Mouse (Mus musculus) kidney, postnatal 0 days (tissue): ENCODE measurements at regions not wholly inside any gene's neighbourhood (a gene's known extent, or its start where the extent isn't known, plus 50 kb on each side); places are given as distances from the start of the nearest gene placed in this dataset.

Experiments
- ATAC-seq: fragments of 200-750 bp; cut with Nextera tagmentation; replicated peaks from 2 replicates; pipeline ENCODE4 v1.8.0; 2017; ENCODE audit warnings: low read depth, moderate number of reproducible peaks, moderate TSS enrichment, moderate library complexity; ENCODE audit not compliant: low FRiP score
- DNase-seq: peaks from one replicate; pipeline ENCODE4 v3.0.0-alpha.2; 2016; ENCODE audit warnings: low spot score
- H3K27ac ChIP-seq: fragments of 300-500 bp; sonication (generic); 2 replicates; pipeline ENCODE4 v1.5.1; 2014; ENCODE audit warnings: mild to moderate bottlenecking
- H3K27me3 ChIP-seq: fragments of 300-500 bp; sonication (generic); 2 replicates; pipeline ENCODE4 v1.6.1; 2014; ENCODE audit warnings: low read length, mixed read lengths; ENCODE audit not compliant: insufficient read depth
- H3K36me3 ChIP-seq: fragments of 300-500 bp; sonication (generic); 2 replicates; pipeline ENCODE4 v1.6.1; 2014; ENCODE audit warnings: low read length, mixed read lengths; ENCODE audit not compliant: insufficient read depth
- H3K4me1 ChIP-seq: fragments of 300-500 bp; sonication (generic); replicated peaks from 2 replicates; pipeline ENCODE4 v1.6.1; 2014; ENCODE audit warnings: antibody characterized with exemption, low read length, mixed read lengths; ENCODE audit not compliant: insufficient read depth
- H3K4me2 ChIP-seq: fragments of 300-500 bp; sonication (generic); 2 replicates; pipeline ENCODE4 v1.6.1; 2014; ENCODE audit warnings: mild to moderate bottlenecking, low read length, moderate library complexity, mixed read lengths
- H3K4me3 ChIP-seq: fragments of 300-500 bp; sonication (generic); replicated peaks from 2 replicates; pipeline ENCODE4 v1.5.1; 2014; ENCODE audit warnings: low read depth, low read length
- H3K9ac ChIP-seq: fragments of 300-500 bp; sonication (generic); 2 replicates; pipeline ENCODE4 v1.6.1; 2014; ENCODE audit warnings: low read depth, low read length
- H3K9me3 ChIP-seq: fragments of 300-500 bp; sonication (generic); replicated peaks from 2 replicates; pipeline ENCODE4 v1.6.1; 2016; ENCODE audit warnings: low read length, inconsistent platforms, mixed read lengths
- CTCF ChIP-seq: IDR thresholded peaks from 2 replicates; pipeline ENCODE4 v1.5.1; 2016; ENCODE audit warnings: antibody characterized with exemption, low read depth, mild to moderate bottlenecking, moderate library complexity
- WGBS: fragments of 180-500 bp; shearing (Covaris S2); extraction: QIAGEN DNeasy Blood & Tissue Kit; methylation state at CpG from one replicate; pipeline ENCODE4 v1.1.7; 2014; 5-methylcytosine and 5-hydroxymethylcytosine counted together

DNA sequence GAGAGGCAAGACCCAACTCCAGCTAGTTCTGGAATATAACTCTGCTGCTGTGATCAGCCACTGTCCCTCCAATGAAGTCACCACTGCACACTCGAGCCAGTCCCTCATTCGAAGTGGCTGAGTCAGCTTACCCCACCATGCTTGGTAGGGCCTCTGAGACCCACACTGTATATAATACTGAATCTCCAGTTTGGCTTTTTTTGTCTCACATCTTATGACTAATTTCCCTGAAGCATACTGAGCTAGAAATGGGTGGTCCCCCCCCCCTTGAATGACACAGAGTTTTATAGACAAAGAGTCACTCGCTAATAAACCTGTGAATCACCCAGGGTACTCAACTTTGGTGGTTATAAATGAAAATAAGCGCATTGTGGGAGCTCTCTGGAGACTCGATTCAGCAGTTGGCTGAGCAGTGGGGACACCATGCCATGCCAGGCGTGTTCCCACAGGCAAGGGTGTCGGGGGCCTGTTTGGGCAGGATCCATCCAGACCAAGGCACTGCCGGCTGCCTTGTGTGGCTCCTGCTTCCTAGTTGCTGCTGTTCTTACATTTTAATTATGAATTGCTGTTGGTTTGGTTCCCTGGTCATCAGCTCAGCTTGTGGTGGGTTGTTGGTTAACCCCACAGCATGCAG lies 131.2 kb downstream of the Irx5 start:
- no peaks in the 10 kb centered on the region for H3K27me3 ChIP-seq
- H3K27ac ChIP-seq, result no peak overlapping the region
- no peaks in the 10 kb centered on the region for H3K36me3 ChIP-seq
- no peak overlapping the region for H3K4me2 ChIP-seq
- H3K4me3 ChIP-seq, result no peak overlapping the region
- H3K4me1 ChIP-seq, result no peaks in the 10 kb centered on the region
- no peak overlapping the region for H3K9ac ChIP-seq
- WGBS, result 80% methylated on average over 8 of the region's 8 CpGs
- TF ChIP-seq CTCF, result no peak
- no peaks in the 10 kb centered on the region for H3K9me3 ChIP-seq
- ATAC-seq (no peak), DNase-seq (no peak)

GRCm38 (mm10) chr8:92491533-92491932 lies 134.1 kb downstream of the Irx5 start:
- ATAC-seq, result no peak
- WGBS, result 68% methylated on average over 5 of the region's 5 CpGs

GRCm38 (mm10) chr8:92493403-92493802 lies 136.0 kb downstream of the Irx5 start:
- no peak overlapping the region for H3K4me2 ChIP-seq
- no peak overlapping the region for H3K4me3 ChIP-seq
- TF ChIP-seq CTCF, result peak; percentile 40; the same call in 1 of the 2 replicates
- peak; percentile 37 for DNase-seq
- H3K36me3 ChIP-seq, result no peaks in the 10 kb centered on the region
- H3K9ac ChIP-seq, result no peak overlapping the region
- ATAC-seq, result no peak
- WGBS, result 61% methylated on average over 4 of the region's 4 CpGs
- no peak overlapping the region for H3K27ac ChIP-seq
- no peaks in the 10 kb centered on the region for H3K9me3 ChIP-seq
- no peaks in the 10 kb centered on the region for H3K27me3 ChIP-seq
- H3K4me1 ChIP-seq, result no peaks in the 10 kb centered on the region

More at GRCm38 (mm10) chr8:92491533-92491932, 134.1 kb downstream of the Irx5 start:
- Histone ChIP-seq H3K9me3 (no peaks in the 10 kb centered on the region), H3K4me3 (no peak overlapping the region), H3K27me3 (no peaks in the 10 kb centered on the region), H3K4me2 (no peak overlapping the region), H3K9ac (no peak overlapping the region), H3K27ac (no peak overlapping the region), H3K36me3 (no peaks in the 10 kb centered on the region), H3K4me1 (no peaks in the 10 kb centered on the region)
- no peak for DNase-seq
- peak; percentile 55 for TF ChIP-seq CTCF

GRCm38 (mm10) chr8:92505552-92506281 lies 148.3 kb downstream of the Irx5 start:
- H3K4me3 ChIP-seq, result no peak overlapping the region
- ATAC-seq (no peak), DNase-seq (peak; percentile 6)
- H3K27me3 ChIP-seq, result no peaks in the 10 kb centered on the region
- no peak overlapping the region for H3K9ac ChIP-seq
- no peak overlapping the region for H3K27ac ChIP-seq
- TF ChIP-seq CTCF, result no peak
- no peaks in the 10 kb centered on the region for H3K4me1 ChIP-seq
- H3K4me2 ChIP-seq, result no peak overlapping the region
- H3K36me3 ChIP-seq, result no peaks in the 10 kb centered on the region
- no peaks in the 10 kb centered on the region for H3K9me3 ChIP-seq
- 56% methylated on average over 7 of the region's 7 CpGs for WGBS

- Histone ChIP-seq H3K4me2 (no peak overlapping the region), H3K27ac (no peak overlapping the region), H3K36me3 (no peaks in the 10 kb centered on the region), H3K9ac (no peak overlapping the region), H3K27me3 (no peaks in the 10 kb centered on the region), H3K9me3 (peaks cover 3% of the 10 kb centered on the region; the same call in 1 of the 2 replicates), H3K4me3 (no peak overlapping the region), H3K4me1 (no peaks in the 10 kb centered on the region)
- no peak for ATAC-seq
- DNase-seq, result no peak
- WGBS, result 67% methylated on average over 5 of the region's 5 CpGs
- TF ChIP-seq CTCF, result no peak
Measured at GRCm38 (mm10) chr8:92506436-92506835, 149.0 kb downstream of the Irx5 start.

GRCm38 (mm10) chr8:92506906-92507305 lies 149.5 kb downstream of the Irx5 start:
- DNase-seq (no peak), ATAC-seq (no peak)
- Histone ChIP-seq H3K4me1 (no peaks in the 10 kb centered on the region), H3K36me3 (no peaks in the 10 kb centered on the region), H3K27me3 (no peaks in the 10 kb centered on the region), H3K9me3 (peaks cover 3% of the 10 kb centered on the region; the same call in 1 of the 2 replicates), H3K9ac (no peak overlapping the region), H3K4me3 (no peak overlapping the region), H3K4me2 (no peak overlapping the region), H3K27ac (no peak overlapping the region)
- WGBS, result 78% methylated on average over 5 of the region's 5 CpGs
- no peak for TF ChIP-seq CTCF
